Mouse (Mus musculus) cerebellum, postnatal 14 days (tissue): ENCODE results near the gene Eif4g1.
"Not testable (repeated sequence)": the region's sequence is repeated elsewhere in the genome, so short reads cannot be mapped to it uniquely, and the experiment has no call there.

ENCODE experiments used
- DNase-seq, 2 experiments: peaks; one replicate each; pipeline ENCODE4 v3.0.0; 2021; ENCODE audit warnings: mixed read lengths in 2 of 2

Eif4g1 gene

GRCm38 (mm10) chr16:20668013-20668412 is at the start of gene Eif4g1:
TSS of gene Eif4g1 (plus strand) at chr16:20668313.
- DNase-seq, result not testable (repeated sequence)

DNA sequence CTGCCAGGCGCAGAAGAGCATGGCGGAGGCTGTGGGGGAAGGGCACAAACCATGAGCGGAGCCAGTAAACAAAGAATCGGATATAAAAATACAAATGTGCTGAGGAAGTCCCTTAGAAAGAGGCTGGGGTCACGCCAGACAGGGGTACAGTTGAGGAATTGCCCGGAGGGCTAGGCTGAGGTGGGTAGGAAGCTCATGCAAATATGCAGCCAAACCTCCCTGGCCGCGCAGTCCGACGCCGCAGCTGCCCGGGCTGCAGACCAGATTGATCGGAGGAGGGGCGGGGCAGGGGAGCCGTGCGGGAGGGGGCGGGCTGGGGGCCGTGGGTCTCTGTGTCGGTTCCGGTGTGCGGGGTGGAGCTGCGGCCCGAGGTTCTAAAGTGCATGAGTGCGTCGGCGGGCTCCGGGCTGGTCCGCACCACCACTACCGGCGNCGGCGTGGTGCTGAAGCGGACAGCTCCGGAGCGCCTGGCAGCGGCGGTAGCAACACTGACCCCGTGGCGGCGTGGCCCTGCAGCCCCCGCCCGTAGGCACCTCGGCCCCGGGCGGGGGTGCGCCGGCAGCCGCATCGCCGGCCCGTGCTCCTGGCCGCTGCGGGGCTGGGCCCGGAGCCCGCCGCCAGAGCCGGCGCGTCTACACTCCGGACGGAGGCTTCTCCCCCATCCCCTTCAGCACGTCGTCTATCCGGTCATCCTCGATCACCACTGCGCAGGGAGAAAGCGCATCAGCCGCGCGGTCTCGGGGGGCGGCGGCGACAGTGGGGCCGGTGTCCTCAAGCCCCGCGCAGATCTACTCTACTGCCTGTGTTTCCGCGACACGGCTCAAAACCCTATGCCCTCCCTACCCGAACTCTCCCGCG is 48.3 kb upstream of the Eif4g1 start:
- DNase-seq, result peak; percentile 39 to 57

DNA sequence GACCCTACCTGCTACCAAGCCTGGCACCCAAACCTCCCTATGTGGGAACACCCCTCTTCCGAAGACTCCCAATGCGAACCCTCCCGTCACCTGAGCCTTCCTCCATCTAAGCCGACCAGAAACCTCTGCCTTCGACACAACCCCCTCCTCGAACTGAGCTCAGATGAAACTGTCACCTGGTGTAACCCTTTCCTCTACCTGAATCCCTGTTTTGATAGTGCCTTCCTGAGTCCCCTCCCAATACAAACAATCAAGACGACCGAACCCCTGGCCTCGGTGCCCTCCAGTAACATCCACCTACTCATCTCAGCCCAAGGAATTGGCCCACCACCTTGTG is 47.7 kb upstream of the Eif4g1 start:
- no peak for DNase-seq

- no peak for DNase-seq
Observed at GRCm38 (mm10) chr16:20620751-20621190, 47.3 kb upstream of the Eif4g1 start.

DNA sequence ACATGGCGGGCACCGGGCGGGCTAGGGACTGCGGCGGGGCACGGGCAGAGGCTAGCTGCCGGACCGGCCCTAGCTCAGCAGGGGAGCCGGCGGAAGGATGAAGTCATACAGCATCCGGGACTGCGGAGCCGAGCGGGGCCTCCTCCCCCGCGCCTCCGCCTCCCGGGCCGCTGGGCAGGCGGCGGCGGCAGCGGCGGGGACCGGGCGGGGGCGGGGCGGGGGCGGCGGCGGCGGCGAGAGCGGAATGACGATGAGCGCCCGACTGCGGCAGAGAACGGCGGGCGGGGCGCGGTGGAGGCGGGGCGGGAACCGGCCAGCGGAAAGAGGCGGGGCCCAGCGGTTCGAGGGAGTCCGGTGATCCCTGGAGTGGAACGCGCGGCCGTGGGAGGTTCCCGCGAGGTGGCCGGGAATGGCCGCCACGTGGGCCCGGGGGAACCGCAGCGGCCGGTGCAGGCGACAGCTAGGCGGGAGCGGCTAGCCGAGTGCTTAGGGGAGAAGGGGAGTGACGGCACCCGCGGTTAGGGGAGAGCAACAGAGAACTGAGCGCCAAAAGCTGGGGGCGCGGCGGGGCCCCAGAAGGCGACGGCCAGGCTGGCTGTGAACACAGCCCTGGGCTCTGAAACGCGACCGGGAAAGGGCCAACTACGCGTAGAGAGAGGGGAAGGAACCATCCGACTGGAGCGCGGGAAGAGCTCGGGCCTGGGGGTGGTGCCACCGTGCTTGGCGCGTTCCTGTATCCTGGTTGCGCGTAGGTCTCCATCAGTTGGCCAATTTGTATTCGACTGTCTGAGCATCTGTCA is 46.7 kb upstream of the Eif4g1 start, which contains the start of gene Camk2n2:
Gene Camk2n2 (minus strand): TSS at position 97 of the 800 bp plus-strand sequence.
- peak; percentile 80 to 86 for DNase-seq

GRCm38 (mm10) chr16:20621991-20622685 is 46.0 kb upstream of the Eif4g1 start:
- peak; percentile 70 to 71 for DNase-seq

DNA sequence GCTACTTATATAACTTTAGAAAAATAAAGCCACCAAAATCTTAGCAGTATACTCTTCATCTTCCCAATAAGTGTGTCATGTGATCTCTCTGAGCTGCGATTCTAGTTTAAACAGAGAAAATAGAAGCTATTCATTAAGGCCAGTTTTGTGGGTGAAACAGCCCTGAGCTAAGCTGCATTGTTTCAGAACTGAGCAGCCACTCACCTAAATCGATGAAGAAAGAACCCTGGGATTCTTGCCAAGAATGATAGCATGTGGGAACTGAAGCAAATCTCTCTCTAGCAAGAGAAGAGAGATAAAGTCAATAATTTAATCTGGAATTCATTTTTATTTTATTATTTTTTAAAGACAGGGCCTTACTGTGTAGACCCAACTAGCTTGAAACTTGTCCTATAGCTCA is 44.9 kb upstream of the Eif4g1 start:
- no peak for DNase-seq

DNA sequence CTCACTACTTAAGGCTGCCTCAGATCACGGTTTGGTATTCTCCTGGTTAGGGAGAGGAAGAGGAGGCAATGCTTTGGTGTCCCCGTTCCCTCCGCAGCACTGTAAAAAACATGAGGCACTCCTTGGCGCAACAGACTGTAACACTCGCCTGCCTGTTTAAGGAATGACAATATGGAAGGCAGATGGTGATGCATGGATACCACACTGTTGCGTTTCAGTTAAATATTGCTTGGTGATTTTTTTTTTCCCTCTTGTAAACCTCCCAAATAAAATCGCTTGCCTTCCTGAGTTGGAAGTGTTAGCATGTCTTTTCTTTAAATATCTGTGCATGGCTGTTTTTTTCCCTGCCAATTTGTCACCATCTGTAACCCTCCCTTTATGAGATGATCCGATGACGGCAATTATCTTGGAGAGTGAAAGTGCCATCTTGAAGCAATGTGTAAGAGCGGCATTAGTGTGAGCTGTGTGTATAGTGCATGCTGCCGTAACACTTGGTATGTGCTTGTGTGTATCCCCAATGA is 39.2 kb upstream of the Eif4g1 start:
- DNase-seq, result no peak

- peak; percentile 71 to 73 for DNase-seq
Observed at GRCm38 (mm10) chr16:20629731-20630634, 38.1 kb upstream of the Eif4g1 start, which contains the start of gene Ece2. TSS of gene Ece2 (plus strand) at chr16:20629828.

- no peak for DNase-seq
Observed at GRCm38 (mm10) chr16:20637410-20637809, 30.7 kb upstream of the Eif4g1 start.

DNA sequence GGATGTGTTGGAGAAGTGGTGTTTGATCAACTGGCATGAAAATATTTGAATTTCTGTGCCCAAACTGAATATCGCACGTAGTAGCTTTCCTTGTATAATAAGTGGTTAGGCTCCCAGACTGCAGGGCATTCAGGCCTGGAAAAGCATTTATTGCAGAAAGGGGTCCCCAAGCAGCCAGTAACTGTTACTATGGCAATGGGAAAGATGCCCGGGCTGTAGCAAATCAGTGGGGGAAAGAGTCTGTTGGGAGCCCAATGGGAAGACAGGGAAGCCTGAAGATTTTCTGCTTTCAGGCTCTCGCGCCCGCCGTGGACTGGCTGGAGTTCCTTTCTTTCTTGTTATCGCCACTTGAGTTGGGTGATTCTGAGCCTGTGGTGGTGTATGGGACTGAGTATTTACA is 29.7 kb upstream of the Eif4g1 start:
- peak; percentile 55 to 64 for DNase-seq

DNA sequence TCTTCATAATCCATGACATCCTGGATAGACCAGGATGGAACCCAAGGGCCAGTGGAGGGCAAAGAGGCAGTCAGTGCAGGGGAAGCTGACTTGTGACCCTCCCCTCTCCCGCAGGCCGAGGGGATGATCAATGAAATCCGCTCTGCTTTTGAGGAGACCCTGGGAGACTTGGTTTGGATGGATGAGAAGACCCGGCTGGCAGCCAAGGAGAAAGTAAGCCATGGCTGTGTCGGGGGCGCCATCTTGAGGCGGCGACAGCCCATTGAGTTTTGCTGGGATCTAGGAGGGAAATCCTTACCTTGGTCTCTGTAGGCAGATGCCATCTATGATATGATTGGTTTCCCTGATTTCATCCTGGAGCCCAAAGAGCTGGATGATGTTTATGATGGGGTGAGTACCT is 26.0 kb upstream of the Eif4g1 start:
- DNase-seq, result peak; percentile 92 to 94

DNA sequence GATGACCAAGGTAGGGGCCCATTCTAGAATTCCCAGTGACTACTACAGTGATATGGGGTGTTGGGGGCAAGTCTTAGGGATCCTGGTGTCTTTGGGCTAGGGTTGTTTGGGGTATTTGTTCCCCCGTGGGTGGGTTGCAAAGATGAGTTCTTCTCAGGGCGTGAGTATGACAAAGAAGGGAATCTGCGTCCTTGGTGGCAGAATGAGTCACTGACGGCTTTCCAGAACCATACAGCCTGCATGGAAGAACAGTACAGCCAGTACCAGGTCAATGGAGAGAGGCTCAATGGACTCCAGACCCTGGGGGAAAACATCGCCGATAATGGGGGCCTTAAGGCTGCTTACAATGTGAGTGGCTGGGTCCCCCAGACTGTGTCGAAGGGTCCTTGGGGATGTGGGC is 24.2 kb upstream of the Eif4g1 start:
- DNase-seq, result no peak

DNA sequence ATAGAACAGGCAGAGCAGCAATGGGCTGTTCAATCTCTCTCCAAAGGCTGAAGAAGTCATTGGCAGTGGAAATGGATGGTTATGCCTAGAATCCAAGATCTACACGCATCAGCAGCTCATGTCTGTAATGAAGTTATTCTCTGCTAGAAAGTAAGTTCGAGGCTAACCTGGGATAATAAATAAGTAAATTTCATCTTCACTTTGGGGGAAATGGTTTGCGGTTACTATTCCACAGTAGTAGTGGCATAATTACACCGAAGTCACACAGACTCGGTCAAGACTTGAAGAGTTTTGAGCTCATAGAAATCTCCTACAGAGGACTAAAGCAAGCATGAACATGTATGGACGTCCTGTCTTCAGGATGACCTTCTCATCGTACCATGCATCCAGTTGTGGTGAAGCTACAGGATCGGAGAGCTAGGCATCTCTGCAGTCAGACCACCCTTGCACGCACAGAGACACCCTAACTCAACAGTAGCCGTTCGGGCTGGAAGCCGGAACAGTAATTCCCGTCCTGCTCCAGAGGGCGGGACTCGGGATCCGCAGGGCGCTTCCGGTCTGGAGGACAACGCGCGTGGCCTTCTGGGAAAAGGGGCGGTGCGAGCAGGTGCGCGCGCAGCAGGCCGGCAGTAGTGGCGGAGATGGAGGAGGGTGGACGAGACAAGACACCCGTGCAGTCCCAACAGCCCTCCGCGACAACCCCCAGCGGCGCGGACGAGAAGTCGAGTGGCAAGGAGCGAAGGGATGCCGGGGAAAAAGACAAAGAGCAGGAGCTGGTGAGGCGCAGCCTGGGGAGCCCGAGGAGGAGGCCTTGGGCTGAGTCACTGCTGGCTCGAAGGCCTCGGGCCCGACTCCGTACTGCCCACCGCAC is 16.8 kb upstream of the Eif4g1 start, which contains the start of gene Psmd2:
Gene Psmd2 (plus strand): TSS at position 577 of the 871 bp plus-strand sequence.
- peak; percentile 98 to 99 for DNase-seq

DNA sequence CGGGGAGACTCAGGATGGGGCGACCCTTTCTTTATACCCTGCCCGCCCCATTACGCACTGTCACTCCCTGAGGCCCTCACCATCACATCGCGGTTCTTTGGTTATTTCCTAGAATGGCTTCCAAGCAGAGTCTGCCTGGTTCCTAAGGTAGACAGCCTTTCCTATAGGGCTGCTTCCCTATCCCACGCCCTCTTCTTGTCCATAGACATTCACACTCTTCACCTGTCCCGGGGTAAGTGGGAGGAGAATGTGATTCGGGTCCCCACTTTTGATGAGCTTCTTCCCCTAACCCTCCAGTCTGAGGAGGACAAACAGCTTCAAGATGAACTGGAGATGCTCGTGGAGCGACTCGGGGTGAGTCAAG is 16.2 kb upstream of the Eif4g1 start:
- DNase-seq, result no peak

GRCm38 (mm10) chr16:20653315-20653714 is 14.8 kb upstream of the Eif4g1 start:
- no peak for DNase-seq

- DNase-seq, result no peak
Observed at GRCm38 (mm10) chr16:20657661-20658060, 10.5 kb upstream of the Eif4g1 start.

- no peak for DNase-seq
Observed at GRCm38 (mm10) chr16:20670291-20670690, 2.2 kb downstream of the Eif4g1 start.

DNA sequence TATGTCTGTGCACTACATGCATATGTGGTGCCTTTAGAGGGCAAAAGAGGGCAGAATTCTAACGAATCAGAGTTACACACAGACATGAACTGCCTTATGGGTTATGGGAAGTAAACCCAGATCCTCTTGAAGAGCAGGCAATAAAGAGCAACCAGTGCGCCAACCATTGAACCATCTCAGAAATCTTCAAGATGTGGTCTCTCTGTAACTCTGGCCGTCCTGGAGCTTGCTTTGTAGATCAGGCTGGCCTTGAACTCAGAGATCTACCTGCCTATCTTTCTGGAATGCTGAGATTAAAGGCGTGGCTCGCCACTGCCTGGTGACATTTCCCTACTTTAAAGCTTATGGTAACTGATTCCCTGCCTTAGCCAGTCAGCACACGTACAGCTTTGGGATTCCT is 3.8 kb downstream of the Eif4g1 start:
- DNase-seq, result no peak

DNA sequence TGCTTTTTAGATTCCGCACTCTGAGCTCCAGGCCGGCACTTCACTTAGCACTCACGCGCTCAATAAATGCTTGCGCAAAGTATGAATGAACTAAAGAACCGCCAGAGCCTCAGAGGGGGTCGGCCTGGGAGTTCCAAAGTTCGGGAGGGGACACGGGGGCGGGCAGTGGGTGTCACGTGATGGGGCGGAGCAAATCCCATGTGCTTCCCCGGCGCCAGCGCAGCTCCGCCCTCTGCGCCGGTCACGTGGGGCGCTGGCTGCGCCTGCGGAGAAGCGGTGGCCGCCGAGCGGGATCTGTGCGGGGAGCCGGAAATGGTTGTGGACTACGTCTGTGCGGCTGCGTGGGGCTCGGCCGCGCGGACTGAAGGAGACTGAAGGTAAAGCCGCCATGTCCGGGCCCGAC is 4.4 kb downstream of the Eif4g1 start:
- peak; percentile 97 to 98 for DNase-seq
